Mouse (Mus musculus) thymus, adult 2 months (tissue): Measurements from ENCODE around the gene Syt1. TPM values are rescaled to one million over a fixed set of nuclear protein-coding genes. Genes with fewer than 3 reads are reported as not detected.

Experiments
- DNase-seq: peaks from one replicate; pipeline ENCODE4 v3.0.0; 2021
- H3K27ac ChIP-seq: fragments of 200-500 bp; 2 replicates; pipeline ENCODE4 v1.5.1; 2012; ENCODE audit warnings: low read length, control low read depth; ENCODE audit not compliant: control insufficient read depth, insufficient read depth
- H3K27me3 ChIP-seq: fragments of 200-500 bp; 2 replicates; pipeline ENCODE4 v1.6.1; 2012; ENCODE audit warnings: mild to moderate bottlenecking, low read length, moderate library complexity, mixed read lengths; ENCODE audit not compliant: control insufficient read depth, insufficient read depth
- H3K36me3 ChIP-seq: fragments of 200-500 bp; 2 replicates; pipeline ENCODE4 v1.6.1; 2012; ENCODE audit warnings: mild to moderate bottlenecking, low read length, moderate library complexity; ENCODE audit not compliant: control insufficient read depth, insufficient read depth
- H3K4me1 ChIP-seq: fragments of 200-500 bp; replicated peaks from 2 replicates; pipeline ENCODE4 v1.6.1; 2012; ENCODE audit warnings: low read length; ENCODE audit not compliant: control insufficient read depth, insufficient read depth
- H3K4me3 ChIP-seq: fragments of 200-500 bp; 2 replicates; pipeline ENCODE4 v1.5.1; 2012; ENCODE audit warnings: mild to moderate bottlenecking, low read length, control low read depth, moderate library complexity; ENCODE audit not compliant: control insufficient read depth, insufficient read depth
- CTCF ChIP-seq: fragments of 200-500 bp; IDR thresholded peaks from 2 replicates; pipeline ENCODE4 v1.5.1; 2012; ENCODE audit warnings: mild to moderate bottlenecking, control low read depth, low read length, moderate library complexity, borderline replicate concordance; ENCODE audit not compliant: control insufficient read depth, poor library complexity, insufficient read depth; ENCODE audit errors: extremely low read depth
- POLR2A ChIP-seq: fragments of 200-500 bp; IDR thresholded peaks from 2 replicates; pipeline ENCODE4 v1.6.1; 2012; ENCODE audit warnings: mild to moderate bottlenecking, low read length, control low read depth, moderate library complexity; ENCODE audit not compliant: control insufficient read depth, poor library complexity, insufficient read depth; ENCODE audit errors: extremely low read depth
- WGBS: fragments of 180-500 bp; shearing (Covaris S2); methylation state at CpG from one replicate; pipeline ENCODE4 v1.1.7; 2018; 5-methylcytosine and 5-hydroxymethylcytosine counted together
- polyA plus RNA-seq: library from polyadenylated mRNA; depleted of rRNA; stranded (reverse); fragments of >200 nt; gene quantifications from 2 replicates; pipeline ENCODE4 v1.2.3, GENCODE M21; 2012

The Syt1 gene
- polyA plus RNA-seq, 1 experiment: 2.0 TPM

DNA sequence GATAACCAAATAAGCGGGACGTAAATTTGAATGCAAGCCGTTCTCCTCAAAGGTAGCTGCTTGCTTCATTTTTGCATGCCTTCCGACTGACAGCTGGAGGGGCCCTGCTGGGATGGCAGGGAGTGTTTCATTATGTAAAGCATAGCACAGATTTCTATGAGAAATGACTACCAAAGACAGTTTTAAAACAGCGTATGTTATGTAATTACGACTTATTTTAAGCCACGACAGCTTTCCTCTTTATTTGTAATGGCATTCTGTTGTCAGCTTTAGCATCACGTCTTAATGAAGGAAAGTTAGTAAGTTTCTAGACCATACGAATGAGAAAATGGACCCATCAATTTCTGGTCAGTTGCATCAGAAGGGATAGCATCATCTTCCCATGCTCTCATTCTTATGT lies 410.1 kb downstream of the Syt1 start:
- 94% methylated on average over 9 of the region's 9 CpGs for WGBS
- H3K4me1 ChIP-seq: no peaks in the 10 kb centered on the region
- no peak overlapping the region for H3K4me3 ChIP-seq
- H3K36me3 ChIP-seq: no peaks in the 10 kb centered on the region
- no peak overlapping the region for H3K27ac ChIP-seq
- TF ChIP-seq POLR2A (no peak), CTCF (no peak)
- no peak for DNase-seq
- H3K27me3 ChIP-seq: no peaks in the 10 kb centered on the region

- WGBS: 82% methylated on average over 1 of the region's 1 CpGs
- no peaks in the 10 kb centered on the region for H3K27me3 ChIP-seq
- H3K36me3 ChIP-seq: no peaks in the 10 kb centered on the region
- DNase-seq: no peak
- H3K27ac ChIP-seq: no peak overlapping the region
- H3K4me1 ChIP-seq: no peaks in the 10 kb centered on the region
- no peak overlapping the region for H3K4me3 ChIP-seq
- TF ChIP-seq CTCF (no peak), POLR2A (no peak)
Observed at GRCm38 (mm10) chr10:108597385-108597784, 413.4 kb downstream of the Syt1 start.

DNA sequence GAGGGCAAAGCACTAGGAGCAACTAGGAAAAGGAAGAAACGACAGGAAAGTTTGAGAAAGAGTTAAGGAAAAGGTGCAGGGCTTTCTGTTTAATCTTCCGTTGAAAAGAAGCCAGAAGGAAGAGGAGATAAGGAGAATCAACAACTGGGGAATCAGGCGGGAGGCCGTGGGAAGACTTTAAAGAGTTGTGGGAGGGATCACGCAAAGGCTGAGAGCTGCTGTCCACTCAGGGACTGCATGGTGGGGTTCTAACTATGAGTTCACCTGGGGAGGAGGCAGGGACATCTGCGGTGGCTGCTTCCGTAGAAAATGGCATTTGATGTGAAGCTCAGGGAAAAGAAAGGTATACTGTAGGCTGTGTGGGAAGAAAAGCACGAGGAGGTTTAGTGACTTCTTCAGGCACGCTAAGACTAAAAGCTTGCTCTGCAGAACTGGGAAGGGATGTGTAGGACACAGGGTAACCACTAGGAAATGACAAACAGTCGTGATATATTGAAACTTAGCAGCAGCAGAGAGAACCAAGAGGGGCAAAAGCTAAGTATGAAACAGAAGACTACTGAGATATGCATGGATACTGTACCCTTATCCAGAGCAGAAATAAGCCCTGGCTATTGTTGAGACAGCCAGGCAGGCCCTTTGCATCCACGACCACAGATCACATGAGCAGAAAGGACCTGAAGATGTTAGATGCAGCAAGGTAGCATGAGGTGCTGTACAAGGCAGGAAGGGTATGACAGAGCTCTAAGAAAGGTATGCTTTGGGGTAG lies 414.4 kb downstream of the Syt1 start:
- Histone ChIP-seq H3K27me3 (no peaks in the 10 kb centered on the region), H3K4me3 (no peak overlapping the region), H3K4me1 (no peaks in the 10 kb centered on the region), H3K27ac (no peak overlapping the region), H3K36me3 (no peaks in the 10 kb centered on the region)
- no peak for TF ChIP-seq CTCF
- TF ChIP-seq POLR2A: no peak
- no peak for DNase-seq
- 56% methylated on average over 11 of the region's 11 CpGs for WGBS

- 94% methylated on average over 3 of the region's 3 CpGs for WGBS
- H3K36me3 ChIP-seq: no peaks in the 10 kb centered on the region
- H3K27ac ChIP-seq: no peak overlapping the region
- no peak overlapping the region for H3K4me3 ChIP-seq
- H3K4me1 ChIP-seq: no peaks in the 10 kb centered on the region
- no peak for TF ChIP-seq POLR2A
- no peak for TF ChIP-seq CTCF
- no peak for DNase-seq
- H3K27me3 ChIP-seq: no peaks in the 10 kb centered on the region
Observed at GRCm38 (mm10) chr10:108589355-108589754, 421.4 kb downstream of the Syt1 start.

- H3K4me1 ChIP-seq: no peaks in the 10 kb centered on the region
- no peak overlapping the region for H3K4me3 ChIP-seq
- H3K27me3 ChIP-seq: no peaks in the 10 kb centered on the region
- WGBS: 90% methylated on average over 3 of the region's 3 CpGs
- H3K27ac ChIP-seq: no peak overlapping the region
- TF ChIP-seq CTCF (no peak), POLR2A (no peak)
- no peak for DNase-seq
- no peaks in the 10 kb centered on the region for H3K36me3 ChIP-seq
Observed at GRCm38 (mm10) chr10:108588924-108589323, 421.9 kb downstream of the Syt1 start.

GRCm38 (mm10) chr10:108583694-108584093 lies 427.1 kb downstream of the Syt1 start:
- H3K27ac ChIP-seq: no peak overlapping the region
- no peak for TF ChIP-seq POLR2A
- H3K27me3 ChIP-seq: no peaks in the 10 kb centered on the region
- no peaks in the 10 kb centered on the region for H3K36me3 ChIP-seq
- 87% methylated on average over 11 of the region's 11 CpGs for WGBS
- no peaks in the 10 kb centered on the region for H3K4me1 ChIP-seq
- H3K4me3 ChIP-seq: no peak overlapping the region
- DNase-seq: no peak

DNA sequence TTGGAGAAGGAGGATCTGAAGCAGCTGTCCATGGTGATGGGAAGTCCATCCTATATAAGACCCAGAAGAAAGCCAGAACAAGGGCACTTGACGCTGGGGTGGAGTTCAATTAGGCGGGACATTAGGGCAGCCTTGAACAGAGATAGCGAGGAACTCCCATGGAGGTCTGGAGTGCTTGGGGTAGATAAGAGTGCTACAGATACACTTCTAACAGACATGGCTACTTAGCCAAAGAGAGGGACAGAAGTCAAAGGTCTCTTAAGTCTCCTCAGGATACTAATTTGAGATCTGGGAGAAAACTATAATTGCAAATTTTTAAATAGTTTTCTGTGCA lies 428.4 kb downstream of the Syt1 start:
- WGBS: 93% methylated on average over 3 of the region's 3 CpGs
- H3K4me3 ChIP-seq: no peak overlapping the region
- no peaks in the 10 kb centered on the region for H3K4me1 ChIP-seq
- no peak overlapping the region for H3K27ac ChIP-seq
- no peaks in the 10 kb centered on the region for H3K27me3 ChIP-seq
- no peak for TF ChIP-seq POLR2A
- no peak for TF ChIP-seq CTCF
- H3K36me3 ChIP-seq: no peaks in the 10 kb centered on the region
- no peak for DNase-seq
